9 mouse cellular contexts compared by ENCODE assay signal in genomic region chr15:25358680-25359097, GRCm38 (mm10). TPM values are rescaled to one million over a fixed set of nuclear protein-coding genes. Genes with fewer than 3 reads are reported as not detected.
DNase-seq lines count a peak whose midpoint lies in the region; ATAC-seq lines count a peak whose summit lies in the region.
"Had no signal": no experiment of that assay in that cellular context is flagged by ENCODE, and none has a peak within 500 bp of the region (broad histone marks: within the 10 kb centered on the region; RNA-seq: fewer than 3 reads in every experiment).

No protein-coding gene starts in this region.

- WGBS in embryonic facial prominence, embryonic 15.5 days, result 17% methylated on average over 14 of the region's 14 CpGs
- WGBS in neural tube, embryonic 14.5 days, result 45% methylated on average over 14 of the region's 14 CpGs

- H3K4me3 ChIP-seq in embryonic facial prominence, embryonic 15.5 days (replicated peaks), result 0 out of 2 replicates have a peak overlapping the region, but pooled peaks have one; percentile 6
- no peak overlapping the region for H3K4me3 ChIP-seq in neural tube, embryonic 14.5 days (ENCODE audit: low read depth, low read length)

- peaks cover 7% of the 10 kb centered on the region for H3K4me1 ChIP-seq in embryonic facial prominence, embryonic 15.5 days
- peaks cover 16% of the 10 kb centered on the region for H3K4me1 ChIP-seq in neural tube, embryonic 14.5 days (ENCODE audit: control insufficient read depth, insufficient read depth, low read length)

- no peaks in the 10 kb centered on the region for H3K9me3 ChIP-seq in embryonic facial prominence, embryonic 15.5 days (replicated peaks)
- no peaks in the 10 kb centered on the region for H3K9me3 ChIP-seq in neural tube, embryonic 14.5 days (ENCODE audit: control insufficient read depth, low read length)

- no peaks in the 10 kb centered on the region for H3K27me3 ChIP-seq in embryonic facial prominence, embryonic 15.5 days
- no peaks in the 10 kb centered on the region for H3K27me3 ChIP-seq in neural tube, embryonic 14.5 days (ENCODE audit: control insufficient read depth, insufficient read depth, low read length)

- H3K27ac ChIP-seq in embryonic facial prominence, embryonic 15.5 days (replicated peaks), result no peak overlapping the region
- H3K27ac ChIP-seq in neural tube, embryonic 14.5 days (ENCODE audit: low read depth, low read length), result no peak overlapping the region

- ATAC-seq in embryonic facial prominence, embryonic 15.5 days (ENCODE audit: insufficient number of reproducible peaks, low FRiP score, low TSS enrichment, low read depth), result no peak
- ATAC-seq in neural tube, embryonic 14.5 days (ENCODE audit: low read depth), result peak; percentile 47
- ATAC-seq: activated CD4-positive, CD25-positive, alpha-beta regulatory T cell, adult 4 months had no signal

- H3K4me2 ChIP-seq in embryonic facial prominence, embryonic 15.5 days (replicated peaks), result peak overlapping the region; percentile 21; the same call in 1 of the 2 replicates
- no peak overlapping the region for H3K4me2 ChIP-seq in neural tube, embryonic 14.5 days (ENCODE audit: low read depth, low read length)

- H3K36me3 ChIP-seq in embryonic facial prominence, embryonic 15.5 days, result no peaks in the 10 kb centered on the region
- H3K36me3 ChIP-seq in neural tube, embryonic 14.5 days (ENCODE audit: control insufficient read depth, insufficient read depth, low read length), result no peaks in the 10 kb centered on the region

- DNase-seq in cerebellum, postnatal 14 days, result peak; percentile 27 to 36
- no peak for DNase-seq in cerebellum, postnatal 4 days (ENCODE audit: low spot score in 2 of 2)
- peak; percentile 40 for DNase-seq in kidney, postnatal 10 days
- no peak for DNase-seq in kidney, adult 11 months
- no peak for DNase-seq in urinary bladder, postnatal 25 days (ENCODE audit: low spot score)
- no peak for DNase-seq in gastrocnemius, adult 18-20 months (ENCODE audit: low spot score)

- H3K9ac ChIP-seq in embryonic facial prominence, embryonic 15.5 days, result no peak overlapping the region
- H3K9ac ChIP-seq in neural tube, embryonic 14.5 days (replicated peaks; ENCODE audit: low read depth, low read length), result no peak overlapping the region

RNA-seq across cellular contexts. Expression of gene Basp1, which starts 54.9 kb away (rescaled TPM):
- polyA plus RNA-seq in embryonic facial prominence, embryonic 15.5 days (2015; fragmentation: Nextera tagmentation; extraction: Ambion mirVana), result 56.8 and 61.7 TPM in 2 replicates
- 211 and 216 TPM in 2 replicates for polyA plus RNA-seq in neural tube, embryonic 14.5 days (2014; fragmentation: Nextera tagmentation; extraction: Ambion mirVana)
- 1 to 10 TPM in 1 of 2 experiments, under 1 TPM in 1; 0.71 to 1.9 TPM for total RNA-seq in gastrocnemius, adult 18-20 months (2021)
- polyA plus RNA-seq: activated CD4-positive, CD25-positive, alpha-beta regulatory T cell, adult 4 months had no signal

Comparison
In these comparisons a context has a peak if more than half of its experiments do, and no peak if none do; other contexts are left out.
1. DNase-seq: peak in cerebellum, postnatal 14 days (2 of 2) and kidney, postnatal 10 days (single experiment); none in cerebellum, postnatal 4 days (0 of 2), kidney, adult 11 months (single experiment), urinary bladder, postnatal 25 days (single experiment) and gastrocnemius, adult 18-20 months (single experiment).